Comparison of ENCODE assay signal across 9 mouse cellular contexts in genomic region chr3:128001924-128002501, GRCm38 (mm10).
DNase-seq lines count a peak whose midpoint lies in the region; ATAC-seq lines count a peak whose summit lies in the region.
"Had no signal": no experiment of that assay in that cellular context is flagged by ENCODE, and none has a peak within 500 bp of the region (broad histone marks: within the 10 kb centered on the region; RNA-seq: fewer than 3 reads in every experiment).

No protein-coding gene starts in this region.

- no peak overlapping the region for H3K4me2 ChIP-seq in midbrain, embryonic 13.5 days (replicated peaks)

- no peaks in the 10 kb centered on the region for H3K9me3 ChIP-seq in midbrain, embryonic 13.5 days
- H3K9me3 ChIP-seq: G1E had no signal

- intact Hi-C loops in heart, postnatal 36 days (cut with DNase I): loop anchor here (1.0 to 10.0 kb wide), 2 partner anchors 335 to 1203 kb away; no protein-coding TSS in a partner anchor

- H3K9ac ChIP-seq in midbrain, embryonic 13.5 days (replicated peaks): no peak overlapping the region

- no peaks in the 10 kb centered on the region for H3K4me1 ChIP-seq in midbrain, embryonic 13.5 days (replicated peaks)

- no peaks in the 10 kb centered on the region for H3K36me3 ChIP-seq in midbrain, embryonic 13.5 days
- H3K36me3 ChIP-seq: G1E had no signal

- 76% methylated on average over 6 of the region's 6 CpGs for WGBS in midbrain, embryonic 13.5 days

- no peaks in the 10 kb centered on the region for H3K27me3 ChIP-seq in midbrain, embryonic 13.5 days

- no peak overlapping the region for H3K27ac ChIP-seq in midbrain, embryonic 13.5 days

- H3K4me3 ChIP-seq in midbrain, embryonic 13.5 days (replicated peaks): no peak overlapping the region

- peak; percentile 72 for ATAC-seq in midbrain, embryonic 13.5 days

- DNase-seq in adrenal gland, postnatal 10 days: peak; percentile 61
- DNase-seq in adrenal gland, postnatal 25 days: no peak
- DNase-seq in 416B (ENCODE audit: low read depth): peak; percentile 60
- peak; percentile 63 to 71 for DNase-seq in cerebellum, postnatal 14 days
- peak; percentile 2 to 21 for DNase-seq in heart, postnatal 36 days
- DNase-seq in layer of hippocampus, postnatal 14 days (ENCODE audit: low spot score in 2 of 2): peak; percentile 29 to 54
- DNase-seq in thymus, postnatal 25 days: peak; percentile 21
